Mouse (Mus musculus) c-Kit-positive CD71-positive TER-119-positive erythroid progenitor cells, embryonic 14.5 days (primary cell): ENCODE results near the gene Ccdc42.

Source experiments
- DNase-seq: peaks from one replicate; pipeline ENCODE4 v3.0.0-alpha.2; 2013; ENCODE audit warnings: low spot score

The Ccdc42 gene

GRCm38 (mm10) chr11:68585890-68586289 lies 931 bp upstream of the Ccdc42 start:
- no peak for DNase-seq

DNA sequence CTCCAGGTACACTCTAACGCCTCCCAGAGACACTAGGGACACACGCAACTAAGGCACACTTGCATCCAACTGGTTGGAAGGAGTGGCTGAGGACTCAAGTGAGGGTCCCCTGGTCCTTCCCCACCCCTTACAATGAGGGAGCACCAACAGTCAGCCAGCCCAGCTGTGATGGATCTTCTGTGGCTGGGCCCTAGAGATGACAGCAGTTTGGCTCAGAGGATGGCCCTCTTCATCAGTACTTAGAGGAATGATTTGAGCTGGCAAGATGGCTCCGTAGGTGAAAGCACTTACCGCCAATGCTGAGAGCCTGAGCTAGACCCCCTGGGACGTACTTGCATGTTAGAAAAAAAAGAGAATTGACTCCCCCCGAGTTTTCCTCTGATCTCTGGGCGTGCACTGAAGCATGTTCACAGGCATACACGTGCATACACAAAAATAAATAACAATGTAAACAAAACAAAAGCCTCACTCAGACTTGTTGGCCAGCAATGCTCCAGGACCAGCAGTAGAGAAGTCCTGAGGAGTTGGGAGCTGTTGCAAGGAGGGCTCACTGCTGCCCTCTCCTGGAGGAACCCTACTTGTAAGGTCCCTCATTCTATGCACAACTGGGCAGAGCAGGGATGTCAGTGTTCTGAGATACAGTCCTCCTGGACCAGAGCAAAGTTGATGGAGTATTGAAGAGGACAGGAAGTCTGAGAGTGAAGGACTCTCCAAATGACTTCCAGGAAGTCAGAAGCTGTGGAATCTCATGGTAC lies 2.4 kb downstream of the Ccdc42 start:
- peak; percentile 44 for DNase-seq

DNA sequence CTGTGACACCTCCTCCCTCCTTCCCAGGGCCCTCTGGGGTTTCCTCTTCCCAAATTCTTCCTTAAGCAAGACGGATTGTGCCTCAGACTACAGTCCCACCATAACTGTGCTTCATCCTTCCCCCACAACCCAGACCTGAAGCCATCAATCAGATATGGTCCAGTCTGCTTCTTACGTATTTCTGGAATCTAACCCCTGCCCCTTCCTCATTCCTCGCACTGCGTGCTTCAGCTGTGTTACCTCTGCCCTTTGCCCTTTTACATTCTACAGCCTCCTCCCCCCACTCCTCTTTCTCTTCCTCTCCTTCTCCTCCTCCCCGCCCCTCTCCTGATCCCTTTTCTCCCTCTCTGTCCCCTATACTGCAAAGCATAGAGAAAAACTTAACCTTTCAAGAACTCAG lies 4.9 kb downstream of the Ccdc42 start:
- DNase-seq = no peak

DNA sequence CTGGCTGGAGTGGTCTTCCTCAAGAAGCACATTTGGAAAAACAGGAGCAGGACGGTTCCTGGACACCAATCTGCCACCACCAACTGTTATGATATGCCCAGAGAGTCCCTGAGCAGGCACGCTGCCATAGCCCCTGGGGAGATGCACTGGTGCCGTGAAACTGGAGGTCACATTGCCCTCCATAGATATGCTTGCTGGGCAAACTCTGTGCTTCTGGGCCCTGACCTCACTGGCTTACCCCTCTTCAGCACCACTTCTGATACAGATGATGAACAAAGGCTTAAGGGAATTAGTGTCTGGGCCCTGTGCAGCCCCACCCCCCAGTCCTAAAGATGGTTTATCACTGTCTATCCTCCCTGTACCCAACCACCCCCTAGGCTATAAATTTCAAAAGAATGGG lies 6.4 kb downstream of the Ccdc42 start:
- DNase-seq = no peak

- peak; percentile 23 for DNase-seq
Observed at GRCm38 (mm10) chr11:68597912-68598311, 11.1 kb downstream of the Ccdc42 start.

DNA sequence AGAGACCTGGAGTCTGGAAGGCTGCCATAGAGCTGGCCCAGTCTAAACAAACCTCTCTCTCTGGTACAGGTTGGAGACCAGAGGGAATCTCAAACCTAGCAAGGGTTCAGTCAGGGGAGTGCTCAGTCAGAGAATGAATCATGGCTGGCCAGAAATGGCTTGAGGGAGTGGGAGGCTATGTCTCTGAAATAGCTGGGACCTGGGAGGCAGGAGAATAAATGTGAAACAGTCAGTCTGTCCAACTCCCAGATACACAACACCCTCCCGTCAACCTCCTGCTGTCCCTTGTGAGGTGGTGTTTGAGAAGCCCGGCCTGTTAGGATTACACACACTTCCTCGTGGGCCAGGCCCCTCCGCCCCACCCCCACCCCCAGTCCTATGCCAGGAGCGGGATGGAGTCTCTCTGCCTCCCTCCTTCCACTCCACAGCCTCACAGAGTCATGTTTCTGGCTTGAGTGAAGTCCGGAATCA lies 13.8 kb downstream of the Ccdc42 start:
- DNase-seq = no peak

DNA sequence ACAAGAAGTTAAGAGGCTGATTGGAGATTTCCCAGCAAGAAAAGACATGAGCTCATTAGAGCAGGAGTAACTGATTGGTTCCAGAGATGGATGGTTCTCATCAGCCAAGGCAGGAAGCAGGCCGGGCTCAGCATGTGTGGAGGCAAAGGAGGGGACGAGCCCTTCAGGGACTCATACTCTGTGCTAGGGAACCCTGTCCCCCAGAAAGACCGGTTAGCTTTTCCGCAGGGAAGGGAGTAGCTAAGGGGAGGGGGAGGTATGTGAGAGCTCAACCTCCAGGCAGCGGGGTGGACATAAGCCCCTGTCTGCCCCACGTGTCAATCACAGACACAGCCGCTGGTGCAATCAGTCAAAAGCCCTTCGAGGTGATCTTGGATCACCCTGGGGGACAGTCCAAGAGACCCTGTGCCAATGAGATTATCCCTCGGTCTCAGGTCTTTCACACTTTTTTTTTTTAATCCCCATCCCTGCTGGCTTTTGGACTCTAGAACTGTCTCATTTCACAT lies 14.7 kb downstream of the Ccdc42 start:
- DNase-seq = no peak

GRCm38 (mm10) chr11:68602200-68602931 lies 15.5 kb downstream of the Ccdc42 start:
- no peak for DNase-seq

DNA sequence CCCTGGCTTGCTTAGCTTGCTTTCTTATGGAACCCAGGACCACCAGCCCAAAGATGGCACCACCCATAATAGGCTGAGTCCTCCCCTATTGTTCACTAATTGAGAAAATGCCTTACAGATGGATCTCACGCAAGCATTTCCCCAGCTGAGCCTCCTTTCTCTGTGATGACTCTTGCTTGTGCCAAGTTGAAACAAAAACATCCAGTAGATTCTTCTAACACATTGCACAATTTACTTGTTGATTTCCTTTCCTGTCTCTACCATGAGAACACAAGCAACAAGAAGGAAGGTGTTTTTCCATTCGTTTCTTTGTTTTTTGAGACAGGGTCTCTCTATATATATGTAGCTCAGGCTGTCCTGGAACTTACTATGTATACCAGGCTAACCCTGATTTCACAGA lies 20.2 kb downstream of the Ccdc42 start:
- no peak for DNase-seq

- no peak for DNase-seq
Observed at GRCm38 (mm10) chr11:68609910-68610566, 23.2 kb downstream of the Ccdc42 start.

- DNase-seq = no peak
Observed at GRCm38 (mm10) chr11:68610567-68610947, 23.7 kb downstream of the Ccdc42 start.

DNA sequence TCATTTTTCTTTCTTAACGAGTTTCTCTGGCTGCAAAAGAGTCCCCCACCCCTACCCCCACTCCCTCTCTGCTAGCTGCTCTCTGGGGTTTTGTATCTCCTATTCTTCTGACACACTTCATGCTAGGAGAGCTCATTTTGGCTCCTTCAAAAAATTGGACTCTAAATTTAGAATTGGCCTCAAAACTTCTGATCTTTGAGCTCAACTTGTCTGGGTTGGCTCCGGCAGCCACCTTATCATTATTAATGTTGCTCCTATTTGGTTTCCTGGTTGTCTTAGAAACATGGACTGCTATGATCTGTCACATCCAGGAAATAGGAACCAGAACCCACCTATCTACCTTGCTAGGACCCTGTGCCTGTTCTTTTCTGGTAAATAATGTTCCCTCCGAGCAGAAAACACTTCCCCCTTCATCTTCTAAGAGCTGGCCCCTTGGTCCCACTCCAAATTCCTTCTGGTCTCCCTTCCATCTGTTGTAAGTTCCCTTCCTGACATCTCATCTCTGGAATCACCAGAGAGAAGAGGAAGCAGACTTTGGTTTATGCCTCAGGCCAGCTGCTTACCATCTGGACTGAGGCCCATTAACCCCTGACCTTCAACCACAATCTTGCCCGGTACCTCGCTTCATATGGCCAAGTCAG lies 26.4 kb downstream of the Ccdc42 start:
- no peak for DNase-seq

DNA sequence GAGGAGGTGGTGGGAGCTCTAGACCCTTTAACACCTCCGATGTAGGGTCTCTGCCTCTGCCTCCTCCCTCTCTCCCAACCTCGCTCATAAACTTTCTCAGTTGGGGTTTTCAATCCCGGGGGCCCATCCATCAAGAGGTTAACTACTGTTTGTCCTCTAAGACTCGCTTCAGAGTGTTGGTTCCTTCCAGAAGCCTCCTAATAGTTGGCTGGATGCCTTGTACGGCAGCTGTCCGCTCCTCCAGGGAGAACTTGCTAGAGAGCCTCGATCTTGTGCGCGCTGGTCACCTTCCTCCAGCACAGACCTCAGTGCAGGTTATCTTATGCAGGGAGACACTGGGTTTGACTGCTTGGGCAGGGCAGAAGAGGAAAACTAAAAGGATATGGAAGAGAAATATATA lies 35.9 kb downstream of the Ccdc42 start:
- no peak for DNase-seq

- peak; percentile 31 for DNase-seq
Observed at GRCm38 (mm10) chr11:68623225-68623870, 36.5 kb downstream of the Ccdc42 start.

DNA sequence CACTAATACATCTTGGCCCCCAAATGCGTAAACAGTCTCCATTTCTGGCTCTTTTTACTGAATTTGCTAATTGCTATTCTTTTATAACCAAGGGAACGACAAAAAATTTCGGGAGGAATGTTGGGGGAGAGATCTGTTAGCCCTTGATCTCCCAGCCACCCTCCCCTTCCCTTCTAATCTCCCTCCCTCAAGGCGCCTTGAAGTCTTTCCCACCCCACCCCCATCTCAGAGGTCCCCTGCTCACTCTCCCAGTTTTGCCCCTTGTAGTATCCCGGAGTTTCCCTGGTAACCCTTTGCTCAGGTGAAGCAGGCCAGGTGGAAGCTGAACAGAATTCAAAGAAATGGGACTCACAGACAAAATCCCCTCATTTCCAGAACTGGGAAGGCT lies 37.0 kb downstream of the Ccdc42 start:
- DNase-seq = no peak

GRCm38 (mm10) chr11:68631611-68632316 lies 44.9 kb downstream of the Ccdc42 start:
- no peak for DNase-seq

GRCm38 (mm10) chr11:68637861-68638615 lies 51.2 kb downstream of the Ccdc42 start:
- no peak for DNase-seq

GRCm38 (mm10) chr11:68641361-68641760 lies 54.5 kb downstream of the Ccdc42 start:
- no peak for DNase-seq

- DNase-seq = no peak
Observed at GRCm38 (mm10) chr11:68644781-68645180, 58.0 kb downstream of the Ccdc42 start.
